Mouse (Mus musculus): ENCODE data around the gene Srl. TPM values are rescaled to one million over a fixed set of nuclear protein-coding genes. Genes with fewer than 3 reads are reported as not detected.
A peak's percentile ranks its signal among the peaks of the same experiment; 100 is the strongest.

The Srl gene
- total and polyA plus RNA-seq, 3 experiments = 14.6 to 15.3 TPM; not detected in 1

GRCm38 (mm10) chr16:4519157-4519556, 22.5 kb downstream of the Srl start:
- no peaks in the 10 kb centered on the region for H3K27me3 ChIP-seq (ENCODE audit: control insufficient read depth in 1 of 2, insufficient read depth in 2 of 2, low read length in 2 of 2)
- 0 out of 2 replicates have a peak, but pooled peaks have one; percentile 26 for TF ChIP-seq GATA1 (IDR thresholded peaks at IDR 0.05; ENCODE audit: low read depth, low read length)
- TF ChIP-seq E2F4 (IDR thresholded peaks at IDR 0.05; ENCODE audit: borderline replicate concordance, low read depth, low read length) = no peak
- TF ChIP-seq BHLHE40 (IDR thresholded peaks at IDR 0.05; ENCODE audit: borderline replicate concordance, low read depth, low read length) = no peak
- H3K9me3 ChIP-seq (replicated peaks; ENCODE audit: insufficient read depth, low read length) = no peaks in the 10 kb centered on the region
- no peaks in the 10 kb centered on the region for H3K79me2 ChIP-seq (ENCODE audit: control insufficient read depth, insufficient read depth, low read length, poor library complexity)
- peaks cover 0 to 11% of the 10 kb centered on the region in 2 experiments; a peak in 2 of 4 replicates for H3K36me3 ChIP-seq (ENCODE audit: control insufficient read depth in 1 of 2, insufficient read depth in 2 of 2, low read length in 2 of 2)
- H3K9ac ChIP-seq (ENCODE audit: control insufficient read depth, low read depth, low read length, poor library complexity, severe bottlenecking) = no peak overlapping the region
- peaks cover 0 to 18% of the 10 kb centered on the region in 2 experiments; a peak in 2 of 4 replicates for H3K4me1 ChIP-seq (ENCODE audit: control insufficient read depth in 1 of 2, insufficient read depth in 2 of 2, low read length in 2 of 2)
- H3K4me3 ChIP-seq (ENCODE audit: control insufficient read depth in 1 of 2, insufficient read depth in 1 of 2, low read depth in 2 of 2, low read length in 2 of 2) = no peak overlapping the region
- no peak overlapping the region for H3K27ac ChIP-seq (ENCODE audit: control insufficient read depth, low read depth, low read length)
- DNase-seq (ENCODE audit: low read depth, low spot score) = no peak

GRCm38 (mm10) chr16:4517906-4518305, 23.7 kb downstream of the Srl start:
- no peaks in the 10 kb centered on the region for H3K27me3 ChIP-seq (ENCODE audit: control insufficient read depth in 1 of 2, insufficient read depth in 2 of 2, low read length in 2 of 2)

GRCm38 (mm10) chr16:4514383-4514782, 27.2 kb downstream of the Srl start:
- H3K9ac ChIP-seq (ENCODE audit: control insufficient read depth, low read depth, low read length, poor library complexity, severe bottlenecking) = no peak overlapping the region
- no peak for DNase-seq (ENCODE audit: low read depth, low spot score)
- H3K27ac ChIP-seq (ENCODE audit: control insufficient read depth, low read depth, low read length) = no peak overlapping the region
- no peaks in the 10 kb centered on the region for H3K79me2 ChIP-seq (ENCODE audit: control insufficient read depth, insufficient read depth, low read length, poor library complexity)
- H3K36me3 ChIP-seq (ENCODE audit: control insufficient read depth in 1 of 2, insufficient read depth in 2 of 2, low read length in 2 of 2) = peaks cover 0 to 2% of the 10 kb centered on the region in 2 experiments; a peak in 1 of 4 replicates
- 0 out of 4 replicates have a peak, but pooled peaks cover 0 to 2% of the 10 kb centered on the region in 2 experiments for H3K4me1 ChIP-seq (ENCODE audit: control insufficient read depth in 1 of 2, insufficient read depth in 2 of 2, low read length in 2 of 2)
- TF ChIP-seq UBTF (IDR thresholded peaks at IDR 0.05; ENCODE audit: borderline replicate concordance, insufficient read depth, low read depth, low read length) (no peak), MAX (IDR thresholded peaks at IDR 0.05; ENCODE audit: low read length) (no peak), POLR2AphosphoS5 (IDR thresholded peaks at IDR 0.05; ENCODE audit: borderline replicate concordance, low read depth, low read length) (no peak)
- H3K27me3 ChIP-seq (ENCODE audit: control insufficient read depth in 1 of 2, insufficient read depth in 2 of 2, low read length in 2 of 2) = no peaks in the 10 kb centered on the region
- no peak overlapping the region for H3K4me3 ChIP-seq (ENCODE audit: control insufficient read depth in 1 of 2, insufficient read depth in 1 of 2, low read depth in 2 of 2, low read length in 2 of 2)
- H3K9me3 ChIP-seq (replicated peaks; ENCODE audit: insufficient read depth, low read length) = no peaks in the 10 kb centered on the region

More at GRCm38 (mm10) chr16:4517906-4518305, 23.7 kb downstream of the Srl start:
- no peak for DNase-seq (ENCODE audit: low read depth, low spot score)
- Histone ChIP-seq H3K79me2 (ENCODE audit: control insufficient read depth, insufficient read depth, low read length, poor library complexity) (no peaks in the 10 kb centered on the region), H3K9me3 (replicated peaks; ENCODE audit: insufficient read depth, low read length) (no peaks in the 10 kb centered on the region), H3K4me3 (ENCODE audit: control insufficient read depth in 1 of 2, insufficient read depth in 1 of 2, low read depth in 2 of 2, low read length in 2 of 2) (no peak overlapping the region), H3K9ac (ENCODE audit: control insufficient read depth, low read depth, low read length, poor library complexity, severe bottlenecking) (no peak overlapping the region), H3K4me1 (ENCODE audit: control insufficient read depth in 1 of 2, insufficient read depth in 2 of 2, low read length in 2 of 2) (peaks cover 0 to 18% of the 10 kb centered on the region in 2 experiments; a peak in 2 of 4 replicates), H3K36me3 (ENCODE audit: control insufficient read depth in 1 of 2, insufficient read depth in 2 of 2, low read length in 2 of 2) (peaks cover 0 to 11% of the 10 kb centered on the region in 2 experiments; a peak in 2 of 4 replicates), H3K27ac (ENCODE audit: control insufficient read depth, low read depth, low read length) (no peak overlapping the region)
- TF ChIP-seq MYC (IDR thresholded peaks at IDR 0.05; ENCODE audit: low read depth, low read length) = no peak
- TF ChIP-seq HCFC1 (IDR thresholded peaks at IDR 0.05; ENCODE audit: low read depth, low read length) = no peak
- TF ChIP-seq MEF2A (IDR thresholded peaks at IDR 0.05; ENCODE audit: extremely low read depth, insufficient replicate concordance, low read depth, low read length, poor library complexity, severe bottlenecking) = no peak
- TF ChIP-seq BHLHE40 (IDR thresholded peaks at IDR 0.05; ENCODE audit: borderline replicate concordance, low read depth, low read length) = no peak
- no peak for TF ChIP-seq EP300 (IDR thresholded peaks at IDR 0.05; ENCODE audit: low read depth in 1 of 2, low read length in 2 of 2)
- no peak for TF ChIP-seq UBTF (IDR thresholded peaks at IDR 0.05; ENCODE audit: borderline replicate concordance, insufficient read depth, low read depth, low read length)
- TF ChIP-seq MXI1 (IDR thresholded peaks at IDR 0.05; ENCODE audit: low read depth, low read length) = no peak
- TF ChIP-seq CTCF (IDR thresholded peaks at IDR 0.05 in 2 of 3, conservative IDR thresholded peaks at IDR 0.05 in 1 of 3; ENCODE audit: control insufficient read depth in 1 of 3, insufficient read depth in 1 of 3, low read depth in 2 of 3, low read length in 3 of 3, poor library complexity in 1 of 3, severe bottlenecking in 1 of 3) = no peak
- no peak for TF ChIP-seq TCF12 (IDR thresholded peaks at IDR 0.05; ENCODE audit: low read depth, low read length)
- no peak for TF ChIP-seq ZKSCAN1 (IDR thresholded peaks at IDR 0.05; ENCODE audit: low read depth, low read length)
- no peak for TF ChIP-seq POLR2AphosphoS5 (IDR thresholded peaks at IDR 0.05; ENCODE audit: borderline replicate concordance, low read depth, low read length)
- no peak for TF ChIP-seq TAL1 (IDR thresholded peaks at IDR 0.05; ENCODE audit: low read length)
- no peak for TF ChIP-seq POLR2A (IDR thresholded peaks at IDR 0.05; ENCODE audit: control insufficient read depth in 1 of 2, insufficient read depth in 1 of 2, low read depth in 1 of 2, low read length in 2 of 2, poor library complexity in 1 of 2)
- TF ChIP-seq JUND (IDR thresholded peaks at IDR 0.05; ENCODE audit: low read depth, low read length) = no peak
- TF ChIP-seq SIN3A (IDR thresholded peaks at IDR 0.05; ENCODE audit: low read length) = no peak
- no peak for TF ChIP-seq MAX (IDR thresholded peaks at IDR 0.05; ENCODE audit: low read length)
- TF ChIP-seq NELFE (IDR thresholded peaks at IDR 0.05; ENCODE audit: low read depth, low read length) = no peak
- TF ChIP-seq ZC3H11A (IDR thresholded peaks at IDR 0.05; ENCODE audit: low read depth, low read length) = no peak
- no peak for TF ChIP-seq TBP (IDR thresholded peaks at IDR 0.05; ENCODE audit: low read depth, low read length)
- TF ChIP-seq CHD2 (IDR thresholded peaks at IDR 0.05; ENCODE audit: low read length) = no peak

Data from MEL (cell line).